Mouse (Mus musculus) left cerebral cortex, adult 11 months (tissue): ENCODE measurements at regions not wholly inside any gene's neighbourhood (a gene's known extent, or its start where the extent isn't known, plus 50 kb on each side); places are given as distances from the start of the nearest gene placed in this dataset.

Experiments
- DNase-seq: peaks from one replicate; pipeline ENCODE4 v3.0.0; 2022; ENCODE audit warnings: low spot score

DNA sequence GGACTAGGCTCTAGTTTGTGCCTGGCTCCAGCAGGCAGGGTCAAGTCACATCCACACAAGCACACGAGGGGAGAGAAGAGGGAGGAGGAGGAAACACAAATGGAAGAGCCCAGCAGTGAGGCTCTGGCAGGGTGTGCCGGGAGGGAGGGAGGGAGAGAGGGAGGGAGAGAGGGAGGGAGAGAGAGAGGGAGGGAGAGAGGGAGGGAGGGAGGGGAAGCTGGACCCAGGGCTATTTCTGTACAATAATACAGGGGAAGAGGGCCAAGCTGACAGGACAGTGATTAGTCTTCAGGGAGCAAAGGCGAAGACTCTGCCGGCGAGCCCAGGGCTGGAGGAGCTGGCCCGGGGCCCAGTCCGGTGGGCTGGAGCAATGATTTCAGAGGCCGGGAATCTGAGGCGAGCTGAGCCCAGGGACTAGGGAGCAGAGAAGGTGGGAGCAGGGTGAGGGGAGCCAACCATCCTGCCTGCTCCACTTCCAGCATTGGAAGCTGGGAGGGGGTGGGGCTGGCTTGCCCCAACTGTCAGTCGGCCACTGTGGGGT lies 155.6 kb downstream of the Efnb1 start:
- DNase-seq: no peak

DNA sequence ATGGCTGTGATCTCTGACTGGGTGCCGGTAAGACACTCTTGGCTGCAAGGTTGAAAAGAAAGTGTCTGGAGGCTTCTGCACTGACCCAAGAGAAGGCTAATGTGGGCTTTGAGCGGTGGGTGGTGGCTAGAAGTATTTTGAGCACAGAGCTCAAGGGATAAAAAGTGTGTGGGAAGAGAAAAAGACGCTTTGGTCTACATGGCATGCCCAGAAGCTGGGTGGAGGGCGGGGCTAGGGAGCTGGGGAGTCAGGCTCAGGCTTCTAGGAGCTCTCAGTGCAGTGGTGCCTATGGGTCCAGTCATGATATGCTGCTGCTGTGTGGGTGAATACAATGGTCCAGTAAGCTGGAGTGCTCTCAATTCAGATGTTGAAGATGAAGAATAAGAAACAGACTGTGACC lies 152.1 kb downstream of the Efnb1 start:
- peak; percentile 1 for DNase-seq

DNA sequence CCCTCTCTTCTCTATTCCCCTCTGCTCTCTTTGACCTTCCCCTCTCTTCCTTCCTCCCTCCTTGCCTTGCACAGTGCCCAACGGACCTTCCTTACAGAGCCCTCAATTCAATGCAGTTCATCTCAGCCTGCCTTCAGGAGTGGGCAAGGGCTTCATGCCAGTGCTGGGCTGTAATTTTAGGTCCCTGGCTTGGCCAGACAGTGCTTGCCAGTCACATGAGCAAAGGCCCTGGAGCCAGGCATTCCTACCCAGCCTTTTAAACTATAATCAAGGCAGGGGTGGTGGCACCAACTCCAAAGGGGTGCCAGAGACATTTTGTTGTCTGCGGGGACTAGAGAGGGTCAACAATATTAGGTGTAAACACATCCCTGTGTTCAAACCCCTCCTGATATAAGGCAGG lies 150.9 kb downstream of the Efnb1 start:
- DNase-seq: no peak

DNA sequence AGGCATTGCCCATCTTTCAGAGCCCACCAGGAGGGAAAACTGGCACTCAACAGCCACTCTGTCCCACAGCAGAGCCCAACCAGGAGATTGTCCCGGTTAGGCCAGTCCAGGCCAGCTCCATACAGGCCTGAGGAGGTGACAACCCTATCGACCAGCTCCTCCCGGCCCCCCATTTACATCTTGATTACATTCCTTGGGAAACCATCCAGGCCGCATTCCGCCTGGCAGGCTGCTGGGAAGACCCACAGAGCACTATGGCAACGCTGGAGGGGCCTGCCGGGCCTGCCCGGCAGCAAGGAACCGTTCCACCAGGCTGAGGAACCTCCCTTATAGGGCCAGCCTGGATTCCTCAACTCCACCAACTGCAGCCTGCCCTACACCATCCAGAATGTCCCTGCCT lies 149.7 kb downstream of the Efnb1 start:
- DNase-seq: no peak

DNA sequence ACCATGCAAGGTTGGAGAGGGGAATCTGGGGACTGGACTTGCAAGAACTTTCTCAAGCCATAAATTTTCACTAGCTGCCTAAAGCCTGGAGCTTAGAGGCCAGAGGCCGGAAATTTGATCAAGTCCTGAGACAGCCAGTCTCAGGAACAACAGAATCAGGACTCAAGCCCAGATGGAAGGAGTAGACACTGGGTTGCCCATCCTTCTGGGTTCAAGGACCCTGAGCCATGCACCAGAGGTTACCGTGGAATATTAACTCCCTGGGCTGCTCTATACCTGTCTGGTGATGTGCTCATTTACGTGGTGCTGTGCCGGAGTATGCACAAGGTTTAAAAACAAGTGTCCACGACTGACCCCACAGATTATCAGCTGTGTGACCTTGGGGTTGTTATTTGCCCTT lies 145.1 kb downstream of the Efnb1 start:
- DNase-seq: no peak

DNA sequence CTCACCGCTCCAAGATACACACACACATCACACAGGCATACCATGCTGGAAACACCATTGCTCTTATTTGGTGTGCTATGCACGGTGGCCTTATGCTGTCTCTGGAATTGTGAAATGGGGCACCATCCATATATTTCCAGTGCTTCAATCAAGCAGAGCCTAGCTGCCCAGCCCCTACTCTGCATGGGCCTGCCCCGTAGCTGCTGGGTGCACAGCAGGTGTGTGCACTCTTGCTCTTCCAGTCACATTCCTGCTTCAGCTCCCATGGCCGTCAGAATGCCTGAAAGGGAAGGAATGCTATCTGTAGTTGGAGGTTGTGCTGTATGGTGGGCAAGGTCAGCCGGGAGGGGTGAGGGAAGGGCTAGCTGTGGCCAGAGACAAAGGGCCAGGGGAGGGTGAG lies 144.6 kb downstream of the Efnb1 start:
- DNase-seq: no peak

DNA sequence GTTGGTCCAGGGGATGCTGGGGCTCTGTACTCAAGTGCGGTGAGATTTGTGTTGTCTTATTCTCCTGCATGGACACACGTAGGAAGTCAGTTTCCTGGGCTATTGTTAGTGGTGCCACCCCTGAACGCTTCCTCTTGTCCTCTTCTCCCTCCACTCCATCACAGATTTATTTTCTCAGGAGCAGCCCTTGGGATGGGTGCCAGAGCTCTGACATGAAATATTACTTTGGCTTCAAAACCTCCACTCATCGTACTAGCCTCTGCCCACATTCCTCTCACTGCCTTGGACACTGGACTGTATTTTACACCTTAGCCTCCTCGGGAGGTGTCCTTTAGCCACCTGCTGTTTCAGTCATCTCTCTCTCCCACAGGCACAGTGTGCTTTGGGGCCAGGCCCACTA lies 139.6 kb downstream of the Efnb1 start:
- no peak for DNase-seq

DNA sequence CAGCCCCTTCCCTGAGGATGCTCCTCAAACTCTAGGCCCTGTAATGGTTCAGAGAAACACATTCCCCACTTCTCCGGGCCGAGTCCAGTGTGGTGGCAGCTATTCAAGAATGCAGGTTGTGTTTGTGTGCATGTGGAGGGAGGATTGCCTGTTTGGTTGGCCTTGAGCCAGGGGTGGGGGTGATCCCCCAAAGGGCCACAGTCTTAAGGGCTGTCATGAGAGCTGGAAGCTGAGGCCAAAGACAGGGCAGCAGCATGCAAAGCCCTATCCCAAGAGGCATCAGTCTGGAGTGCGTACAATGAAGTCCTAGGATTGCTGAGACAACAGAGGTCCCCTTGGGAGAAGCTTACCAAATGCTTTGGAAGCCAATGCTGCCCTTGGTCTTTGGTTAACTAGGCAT lies 136.0 kb downstream of the Efnb1 start:
- no peak for DNase-seq

DNA sequence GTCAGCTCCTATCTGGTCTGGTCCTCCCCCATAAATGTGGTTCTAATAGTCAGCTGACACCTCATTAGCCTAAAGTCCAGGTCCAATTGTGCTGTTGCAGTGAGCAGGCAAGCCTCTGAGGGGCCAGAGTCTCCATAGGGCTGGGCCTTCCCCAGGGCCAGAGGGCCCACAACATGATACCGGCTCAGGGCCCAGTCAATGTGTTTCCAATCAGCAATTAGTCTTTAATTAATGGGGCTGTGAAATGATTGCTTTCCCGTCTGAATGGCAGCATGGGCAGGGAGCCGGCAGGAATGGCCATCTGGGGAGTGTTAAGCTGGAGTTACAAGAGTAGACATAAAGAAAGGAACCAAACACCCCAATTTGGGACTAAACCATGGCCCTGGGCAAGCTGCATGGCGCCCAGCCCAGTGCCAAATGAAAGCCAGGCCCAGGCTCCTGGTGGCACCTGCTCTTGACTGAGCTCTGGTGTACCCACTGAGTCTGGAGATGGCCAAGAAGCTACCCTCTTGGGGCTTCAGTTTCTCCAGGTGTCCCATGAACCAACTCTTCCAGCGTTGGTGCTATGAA lies 113.2 kb downstream of the Efnb1 start:
- no peak for DNase-seq

DNA sequence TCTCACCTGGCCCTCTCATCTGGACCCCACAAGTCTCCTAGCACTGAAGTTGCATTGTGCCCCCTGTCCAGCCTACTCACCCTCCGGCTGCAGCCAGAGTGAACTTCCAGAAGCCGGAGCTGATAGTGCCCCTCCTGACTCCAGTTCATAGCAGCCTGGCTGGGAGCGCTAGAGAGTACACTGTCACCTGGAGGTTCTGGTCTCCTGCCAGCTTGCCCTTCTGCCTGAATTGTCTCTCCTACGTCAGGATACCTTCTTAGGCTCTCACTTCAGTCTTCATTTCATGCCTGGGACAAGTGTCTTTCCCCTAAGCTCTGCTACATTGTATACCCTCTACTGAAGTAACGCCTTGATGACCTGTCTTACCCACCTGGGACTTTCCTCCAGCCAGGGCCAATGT lies 112.3 kb downstream of the Efnb1 start:
- DNase-seq: no peak

DNA sequence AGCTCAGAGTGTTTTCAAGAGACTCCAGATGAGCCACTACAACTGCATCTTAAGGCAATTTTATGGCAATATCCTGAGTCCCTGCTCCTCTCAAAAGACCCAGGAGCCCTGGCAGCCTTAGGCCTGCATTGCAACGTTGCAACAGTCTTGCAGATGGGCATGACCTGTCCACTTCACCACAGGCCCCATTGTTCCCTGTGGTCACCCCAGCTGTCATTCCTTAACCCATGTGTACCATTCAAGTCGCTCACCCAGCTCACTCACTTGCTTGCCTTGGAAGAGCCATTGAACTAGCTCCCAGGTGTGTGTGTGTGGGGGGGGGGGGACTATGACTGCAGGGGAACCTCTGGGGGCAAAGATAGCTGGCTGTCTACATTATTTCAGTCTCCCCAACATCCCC lies 110.8 kb downstream of the Efnb1 start:
- DNase-seq: no peak

DNA sequence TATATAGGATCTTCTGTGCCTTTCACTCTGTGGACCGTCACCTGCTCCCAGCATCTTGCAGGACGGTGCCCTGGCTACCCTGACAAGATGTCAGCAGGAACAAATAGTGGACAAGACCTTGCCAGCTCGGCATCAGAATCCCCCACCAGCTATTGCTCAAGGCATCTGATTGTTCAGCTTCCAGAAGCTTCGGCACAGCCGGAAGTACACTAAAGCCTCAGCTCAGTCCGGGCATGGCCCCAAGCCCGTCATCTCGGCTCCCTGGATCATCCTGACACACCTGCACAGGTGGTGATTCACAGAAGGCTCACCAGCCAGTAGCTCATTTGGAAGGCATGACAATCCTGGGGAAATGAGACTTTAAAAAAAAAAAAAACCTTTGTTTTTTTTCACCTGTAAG lies 110.1 kb downstream of the Efnb1 start:
- no peak for DNase-seq

DNA sequence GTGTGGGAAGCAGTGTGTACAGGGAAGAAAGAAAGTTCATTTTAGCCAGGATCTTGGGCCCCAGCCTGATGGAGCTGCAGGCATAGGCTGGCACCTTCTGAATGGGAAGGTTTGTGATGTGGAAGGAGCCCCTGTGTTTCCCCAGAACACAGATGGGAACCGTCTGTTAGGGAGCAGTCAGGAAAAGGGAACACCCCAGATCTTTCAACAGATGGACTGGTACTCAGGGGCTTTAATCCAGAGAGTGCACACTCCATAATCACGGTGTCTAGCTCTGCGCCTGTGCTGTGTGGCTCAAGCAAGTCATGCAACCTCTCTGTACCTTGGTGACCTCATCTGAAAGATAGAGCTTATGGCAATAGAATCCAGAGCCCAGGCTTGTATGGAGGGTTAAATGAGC lies 109.6 kb downstream of the Efnb1 start:
- DNase-seq: no peak

DNA sequence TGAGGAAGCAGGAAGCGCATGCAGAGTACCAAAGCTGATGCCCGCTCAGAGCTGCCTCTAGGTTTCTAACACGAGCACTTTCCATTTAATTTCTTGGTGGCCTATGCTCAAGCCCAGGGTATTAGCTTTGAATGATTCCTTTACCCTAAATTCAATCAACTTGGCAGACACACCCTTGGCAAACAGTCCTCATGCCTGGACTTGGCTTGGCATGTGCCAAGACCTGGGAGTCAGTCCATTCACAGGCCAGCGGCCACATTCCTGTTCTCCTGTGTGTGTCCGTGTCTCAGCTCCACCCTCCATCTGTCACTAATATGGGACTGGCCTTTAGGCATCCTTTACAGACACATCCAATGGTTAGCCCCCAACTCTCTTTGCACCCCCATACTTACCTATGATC lies 107.3 kb downstream of the Efnb1 start:
- no peak for DNase-seq

DNA sequence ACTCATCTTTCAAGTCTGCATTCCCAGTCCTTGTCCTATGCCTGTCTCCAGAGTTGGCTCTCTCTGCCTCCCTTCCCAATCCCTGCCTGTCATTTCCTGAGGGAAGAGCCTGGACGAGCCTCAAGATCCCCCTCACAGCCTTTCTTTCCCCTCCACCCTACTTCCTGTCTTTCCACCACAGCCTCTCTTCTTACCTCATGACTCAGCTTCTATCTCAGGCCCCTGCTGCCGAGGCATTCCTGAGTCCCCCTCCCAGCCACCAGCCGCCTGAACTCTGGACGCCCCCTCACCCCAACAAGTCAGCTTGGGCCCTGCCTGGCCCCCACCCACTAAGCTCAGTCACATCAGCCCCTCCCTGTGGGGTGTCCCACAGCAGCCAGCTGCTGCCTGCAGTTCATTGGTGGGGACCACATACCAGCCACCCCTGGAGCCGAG lies 105.8 kb downstream of the Efnb1 start:
- DNase-seq: no peak

DNA sequence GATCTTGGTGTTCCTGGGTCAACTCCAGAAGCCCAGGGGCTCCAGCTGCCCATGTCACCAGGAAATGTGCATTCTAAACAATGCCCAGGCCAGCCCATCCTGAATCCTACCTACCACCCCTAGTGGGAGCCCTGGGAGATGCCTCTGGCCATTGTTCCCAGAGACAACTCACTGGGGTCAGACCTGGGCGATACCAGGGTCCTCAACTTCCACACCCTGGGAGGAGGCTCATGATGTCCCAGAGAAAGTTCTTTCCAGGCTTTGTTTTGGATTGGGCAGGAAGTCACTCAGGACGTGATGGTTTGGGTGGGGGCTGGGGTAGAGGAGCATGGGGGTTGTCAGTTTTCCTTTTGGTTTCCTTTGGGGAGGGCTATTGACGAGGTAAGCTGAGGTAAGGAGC lies 97.1 kb downstream of the Efnb1 start:
- DNase-seq: no peak

DNA sequence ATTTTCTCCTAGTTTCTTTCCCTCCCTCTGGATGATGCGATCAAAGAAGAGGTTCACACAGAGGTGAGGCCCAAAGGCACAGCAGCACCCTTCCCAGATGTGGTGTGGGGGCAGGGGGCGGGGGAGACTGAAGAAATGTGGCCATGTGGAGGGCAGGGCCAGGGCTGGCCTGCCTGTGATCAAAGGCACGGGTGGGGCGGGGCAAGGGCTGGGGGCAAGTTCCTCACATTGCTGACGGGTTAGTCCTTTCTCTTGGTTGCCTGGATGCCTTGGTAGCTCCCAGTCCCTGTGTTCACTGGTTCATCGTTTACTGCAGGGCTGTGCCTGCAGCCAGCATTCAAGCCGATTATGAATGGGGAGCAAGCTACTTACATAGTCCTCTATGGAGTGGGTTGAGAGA lies 96.4 kb downstream of the Efnb1 start:
- no peak for DNase-seq

DNA sequence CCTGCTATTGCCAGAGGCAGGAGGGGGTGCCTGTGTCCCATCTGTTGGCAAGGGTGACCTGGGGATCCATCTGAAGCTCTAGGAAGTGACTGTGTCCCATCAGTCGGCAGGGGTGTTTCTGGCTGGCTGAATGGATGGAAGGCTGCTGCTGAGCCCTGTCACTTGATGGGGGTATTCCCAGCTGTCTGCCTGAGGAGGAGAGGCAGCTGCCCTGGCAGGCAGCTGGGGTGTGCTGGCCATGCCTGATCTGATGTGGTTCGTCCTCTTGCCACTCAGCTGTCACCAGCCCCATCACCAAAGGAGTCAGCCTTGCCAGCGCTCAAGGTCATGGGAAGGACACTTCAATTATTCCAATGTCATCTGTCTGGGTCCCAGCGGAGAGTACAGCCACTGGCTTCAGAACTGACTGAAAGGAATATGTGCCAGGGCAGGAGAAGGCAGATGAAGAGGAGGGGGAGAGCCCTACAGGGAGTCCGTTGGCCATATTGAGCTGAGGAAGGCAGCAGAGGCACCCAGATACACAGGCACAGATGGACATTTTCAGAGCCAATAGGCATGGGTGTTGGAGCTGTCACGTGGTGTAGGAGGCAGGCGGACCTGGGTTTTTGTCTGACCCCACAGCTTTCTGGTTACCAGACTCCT lies 89.3 kb downstream of the Efnb1 start:
- DNase-seq: no peak

DNA sequence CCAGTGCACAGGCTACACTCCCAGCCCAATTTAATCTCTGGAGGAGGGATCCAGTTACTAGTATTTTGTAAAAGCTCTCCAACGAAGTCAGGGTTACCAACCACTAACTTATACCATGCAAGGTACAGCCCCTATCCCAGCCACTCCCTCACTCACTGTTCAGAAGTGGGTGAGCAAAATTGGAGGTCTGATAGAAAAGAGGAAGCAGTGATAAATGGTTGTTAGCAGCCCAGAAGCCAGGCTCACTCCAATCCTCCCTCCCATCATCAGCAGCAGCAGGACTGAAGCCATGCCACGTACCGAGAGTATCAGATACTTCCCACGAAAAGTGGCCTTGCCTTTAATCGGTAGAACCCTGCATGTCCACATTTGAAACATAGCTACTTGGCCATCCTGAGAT lies 86.1 kb downstream of the Efnb1 start:
- no peak for DNase-seq

DNA sequence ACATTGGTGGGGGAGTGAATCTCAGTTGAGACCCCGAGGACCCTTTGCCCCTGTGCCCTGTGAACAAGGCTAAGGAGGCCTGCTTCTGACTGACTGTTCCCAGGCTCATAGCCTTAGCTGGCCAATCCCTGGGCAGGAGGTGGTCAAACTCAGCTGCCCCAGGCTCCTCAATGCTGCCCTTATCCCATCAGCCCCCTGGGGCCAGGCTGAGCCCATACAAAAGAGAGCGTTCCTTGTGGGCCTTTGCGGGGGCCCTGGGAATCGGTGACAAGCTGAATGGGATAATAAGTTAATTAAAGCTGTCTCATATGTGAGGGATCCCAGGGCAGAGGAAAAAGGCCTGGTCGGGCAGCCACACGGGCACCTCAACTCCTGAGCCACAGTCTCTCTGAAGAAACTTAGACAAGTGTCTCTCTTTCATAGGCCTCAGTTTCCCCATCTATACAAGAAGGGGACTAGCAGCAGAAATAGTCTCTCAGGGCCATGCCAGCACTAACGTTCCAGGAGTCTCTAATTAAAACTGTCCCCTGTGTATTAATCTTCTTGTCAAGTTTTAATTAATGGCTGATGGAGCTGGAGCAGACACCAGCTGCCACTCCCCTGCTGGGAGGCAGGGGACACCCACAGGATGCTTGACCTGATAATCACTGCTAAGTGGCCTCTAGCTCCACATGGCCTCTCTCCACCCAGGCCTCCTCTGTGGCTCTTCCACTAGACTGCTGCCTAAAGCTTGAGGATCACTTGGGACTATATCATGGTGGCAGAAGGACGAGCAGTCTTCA lies 84.9 kb downstream of the Efnb1 start:
- no peak for DNase-seq

DNA sequence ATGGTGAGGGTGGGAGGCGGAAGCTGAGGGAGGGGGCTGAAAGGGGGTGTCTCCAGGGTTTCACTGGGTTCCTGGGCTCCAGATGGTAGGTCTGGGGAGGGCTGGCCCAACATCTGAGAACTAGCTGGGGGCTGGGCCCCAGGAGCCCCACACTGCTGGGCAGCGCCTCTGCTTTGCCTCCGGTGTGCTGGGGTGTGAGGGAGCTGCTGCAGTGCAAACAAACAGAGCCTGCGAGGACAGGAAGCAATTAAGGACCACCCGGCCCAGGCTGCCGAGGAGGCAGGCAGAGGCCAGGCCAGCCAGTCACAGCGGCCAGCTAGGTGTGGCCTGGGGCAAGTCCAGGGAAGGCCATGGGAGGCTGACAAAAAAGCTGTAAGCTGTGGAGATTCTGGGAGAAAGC lies 82.3 kb downstream of the Efnb1 start:
- DNase-seq: no peak

DNA sequence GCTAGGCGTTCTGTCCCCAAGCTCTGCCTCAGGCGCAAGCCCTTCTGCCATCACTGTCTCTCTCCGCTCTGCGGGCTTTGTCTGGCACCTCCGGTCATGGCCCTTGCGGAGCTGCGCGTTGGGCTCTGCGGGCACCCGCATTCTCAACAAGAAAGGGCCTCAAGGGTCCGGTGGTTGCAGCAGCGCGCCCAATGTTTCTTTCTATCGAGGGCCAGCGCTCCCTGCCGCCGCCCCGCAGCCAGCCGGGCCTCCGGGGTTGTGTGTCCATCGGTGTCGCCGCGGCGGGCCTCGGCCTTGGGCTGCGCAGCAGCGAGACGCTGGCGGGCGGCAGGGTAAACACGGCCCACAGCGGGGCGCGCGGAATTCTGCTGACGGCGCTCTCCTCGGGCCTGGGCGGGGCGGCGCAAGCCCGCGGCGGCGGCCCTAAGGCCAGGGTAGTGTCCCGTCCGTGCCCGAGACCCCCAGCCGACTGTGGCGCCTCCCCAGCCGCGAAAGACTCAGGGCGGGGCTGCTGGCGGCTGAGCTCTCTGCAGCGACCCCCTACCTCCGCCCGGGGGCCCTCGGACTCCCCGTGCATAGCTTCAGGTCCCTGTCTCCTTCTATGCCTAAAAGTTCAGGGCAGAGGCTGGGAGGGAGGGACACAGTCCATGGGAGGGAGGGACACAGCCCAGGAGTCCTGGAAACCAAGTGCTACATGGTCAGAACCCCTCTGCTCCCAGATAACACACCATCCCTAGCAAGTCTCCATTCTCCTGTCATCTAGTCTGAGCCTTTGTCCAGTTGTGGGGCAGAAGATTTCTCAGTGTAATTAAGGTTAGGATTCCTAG lies 80.9 kb downstream of the Efnb1 start:
- DNase-seq: no peak

DNA sequence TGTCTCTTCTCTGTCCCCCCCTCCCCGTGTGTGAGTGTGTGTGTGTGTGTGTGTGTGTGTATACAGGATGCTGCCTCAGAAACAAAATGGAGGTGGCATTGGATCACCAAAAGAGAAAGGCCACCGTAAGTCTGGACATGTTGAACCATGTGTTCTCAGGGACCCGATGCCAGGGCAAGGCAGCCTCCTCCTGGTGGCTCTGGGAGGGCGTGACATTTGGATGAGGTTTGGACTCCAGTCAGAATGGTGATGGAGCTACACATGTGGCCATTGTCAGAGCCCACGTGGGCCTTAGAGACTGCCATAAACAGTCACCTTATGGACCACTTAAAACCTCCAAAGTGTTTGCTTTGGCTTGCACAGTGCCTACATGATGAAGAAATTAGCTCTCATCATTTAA lies 80.0 kb downstream of the Efnb1 start:
- DNase-seq: no peak
